Mouse (Mus musculus): ENCODE results near the gene Tmem17.
A peak's percentile ranks its signal among the peaks of the same experiment; 100 is the strongest.

Gene Tmem17

GRCm38 (mm10) chr11:22512038-22513001 lies at the start of gene Tmem17:
Gene Tmem17, plus strand, starts transcription at chr11:22512088.
- DNase-seq: peak; percentile 94

- DNase-seq: no peak
Measured at GRCm38 (mm10) chr11:22479836-22480619, 31.9 kb upstream of the Tmem17 start.

GRCm38 (mm10) chr11:22481639-22482361 lies 30.1 kb upstream of the Tmem17 start:
- DNase-seq: no peak

- DNase-seq: no peak
Measured at GRCm38 (mm10) chr11:22482362-22482760, 29.5 kb upstream of the Tmem17 start.

GRCm38 (mm10) chr11:22493694-22494319 lies 18.1 kb upstream of the Tmem17 start:
- no peak for DNase-seq

- no peak for DNase-seq
Measured at GRCm38 (mm10) chr11:22494941-22495340, 16.9 kb upstream of the Tmem17 start.

- no peak for DNase-seq
Measured at GRCm38 (mm10) chr11:22499396-22499795, 12.5 kb upstream of the Tmem17 start.

GRCm38 (mm10) chr11:22499886-22500285 lies 12.0 kb upstream of the Tmem17 start:
- no peak for DNase-seq

- DNase-seq: no peak
Measured at GRCm38 (mm10) chr11:22500771-22501566, 10.9 kb upstream of the Tmem17 start.

GRCm38 (mm10) chr11:22513075-22513474 lies 1.2 kb downstream of the Tmem17 start:
- DNase-seq: no peak

- DNase-seq: no peak
Measured at GRCm38 (mm10) chr11:22515061-22515460, 3.2 kb downstream of the Tmem17 start.

- DNase-seq: no peak
Measured at GRCm38 (mm10) chr11:22518445-22518844, 6.6 kb downstream of the Tmem17 start.

GRCm38 (mm10) chr11:22520251-22520650 lies 8.4 kb downstream of the Tmem17 start:
- no peak for DNase-seq

GRCm38 (mm10) chr11:22524606-22525005 lies 12.7 kb downstream of the Tmem17 start:
- DNase-seq: no peak

GRCm38 (mm10) chr11:22540600-22540999 lies 28.7 kb downstream of the Tmem17 start:
- DNase-seq: no peak

GRCm38 (mm10) chr11:22560061-22560460 lies 48.2 kb downstream of the Tmem17 start:
- no peak for DNase-seq

- peak; percentile 65 for DNase-seq
Measured at GRCm38 (mm10) chr11:22560503-22561328, 48.8 kb downstream of the Tmem17 start.

GRCm38 (mm10) chr11:22561329-22561592 lies 49.4 kb downstream of the Tmem17 start:
- no peak for DNase-seq

GRCm38 (mm10) chr11:22563706-22564105 lies 51.8 kb downstream of the Tmem17 start:
- DNase-seq: no peak

- no peak for DNase-seq
Measured at GRCm38 (mm10) chr11:22564676-22565075, 52.8 kb downstream of the Tmem17 start.

All from lung, postnatal 14 days (tissue).